Mouse (Mus musculus) C2C12 (cell line): ENCODE results near the gene Lrmda.

Source experiments
- CEBPB ChIP-seq: IDR thresholded peaks from one replicate; pipeline ENCODE4 v1.6.1; 2011; ENCODE audit warnings: low read depth, mild to moderate bottlenecking, control low read depth, moderate library complexity
- CTCF ChIP-seq: IDR thresholded peaks from one replicate; pipeline ENCODE4 v1.5.1; 2011; ENCODE audit not compliant: control insufficient read depth, insufficient read depth, insufficient read length
- MAX ChIP-seq: IDR thresholded peaks from one replicate; pipeline ENCODE4 v1.6.1; 2011; ENCODE audit warnings: mild to moderate bottlenecking, control low read depth
- MYOD1 ChIP-seq: IDR thresholded peaks from one replicate; pipeline ENCODE4 v1.6.1; 2011; ENCODE audit warnings: low read depth; ENCODE audit not compliant: control insufficient read depth, insufficient read length
- USF1 ChIP-seq: IDR thresholded peaks from one replicate; pipeline ENCODE4 v1.6.1; 2011; ENCODE audit warnings: low read depth, mild to moderate bottlenecking, control low read depth, moderate library complexity

DNA sequence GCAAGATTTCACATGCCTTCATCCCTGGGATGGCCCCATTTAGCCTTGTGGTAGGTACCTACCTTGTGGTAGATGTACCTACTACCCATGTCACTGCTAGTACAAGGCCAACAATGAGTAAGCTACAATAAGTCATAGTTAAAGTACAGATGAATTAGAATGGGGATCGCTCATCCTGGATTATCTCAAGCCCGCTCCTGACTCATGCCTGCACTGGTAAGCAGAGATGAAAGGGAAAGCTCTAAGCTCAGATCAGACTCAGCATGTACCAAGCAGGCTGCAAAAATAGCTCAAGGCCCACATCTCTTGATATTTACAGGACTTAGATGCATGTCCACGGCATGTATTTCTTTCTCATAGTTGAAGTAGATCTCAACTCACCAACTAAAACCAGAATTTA is 979.4 kb downstream of the Lrmda start:
- TF ChIP-seq MAX (no peak), CTCF (no peak), USF1 (no peak), CEBPB (no peak), MYOD1 (no peak)
